Mouse (Mus musculus) megakaryocyte-erythroid progenitor cell, adult 5 weeks (primary cell): Measurements from ENCODE around the gene Olfr1132. TPM values are rescaled to one million over a fixed set of nuclear protein-coding genes. Genes with fewer than 3 reads are reported as not detected.

ENCODE experiments used
- polyA plus RNA-seq: library from polyadenylated mRNA; stranded (reverse); fragments of >175 nt; gene quantifications from 2 replicates; pipeline ENCODE4 v1.2.3, GENCODE M21; 2012

Olfr1132 gene
- not detected in 2 replicates for polyA plus RNA-seq

GRCm38 (mm10) chr2:87637435-87637834 lies at the start of gene Olfr1132:
Gene Olfr1132 (minus strand): TSS chr2:87637535.

GRCm38 (mm10) chr2:87673564-87673963 lies 36.2 kb upstream of the Olfr1132 start, which contains the start of gene Olfr1135:
Gene Olfr1135 (minus strand): TSS chr2:87673664.

GRCm38 (mm10) chr2:87658360-87658759 lies 21.0 kb upstream of the Olfr1132 start, which contains the start of gene Olfr1134:
Gene Olfr1134 (minus strand): TSS chr2:87658460.

GRCm38 (mm10) chr2:87647274-87647673 lies 9.9 kb upstream of the Olfr1132 start, which contains the start of gene Olfr1133:
Gene Olfr1133 (minus strand): TSS chr2:87647374.

GRCm38 (mm10) chr2:87626804-87627203 lies 10.5 kb downstream of the Olfr1132 start, which contains the start of gene Olfr1131:
Gene Olfr1131 (plus strand): TSS chr2:87627104.

GRCm38 (mm10) chr2:87605912-87606311 lies 31.4 kb downstream of the Olfr1132 start, which contains the start of gene Olfr1130:
Gene Olfr1130 (plus strand): TSS chr2:87606212.

Other genes with a start within 250 kb of the Olfr1132 start
- not detected in 2 replicates for gene Olfr1123, start 220.9 kb downstream of the Olfr1132 start, polyA plus RNA-seq
- 0.02 TPM in 1 of 2 replicates, not detected in the other for gene Olfr1124, start 207.3 kb downstream of the Olfr1132 start, polyA plus RNA-seq
- not detected in 2 replicates for gene Olfr1126, start 183.6 kb downstream of the Olfr1132 start, polyA plus RNA-seq
- gene Pramel7, start 140.4 kb downstream of the Olfr1132 start, polyA plus RNA-seq = not detected in 2 replicates
- not detected in 2 replicates for gene Pramel6, start 131.0 kb downstream of the Olfr1132 start, polyA plus RNA-seq
- not detected in 2 replicates for gene Olfr153, start 105.7 kb downstream of the Olfr1132 start, polyA plus RNA-seq
- gene Olfr1128, start 92.0 kb downstream of the Olfr1132 start, polyA plus RNA-seq = not detected in 2 replicates
- not detected in 2 replicates for gene Olfr1129, start 63.6 kb downstream of the Olfr1132 start, polyA plus RNA-seq
- gene Olfr1130, start 31.3 kb downstream of the Olfr1132 start, polyA plus RNA-seq = not detected in 2 replicates
- not detected in 2 replicates for gene Olfr1131, start 10.4 kb downstream of the Olfr1132 start, polyA plus RNA-seq
- gene Olfr1133, start 9.8 kb upstream of the Olfr1132 start, polyA plus RNA-seq = not detected in 2 replicates
- not detected in 2 replicates for gene Olfr1134, start 20.9 kb upstream of the Olfr1132 start, polyA plus RNA-seq
- gene Olfr1135, start 36.1 kb upstream of the Olfr1132 start, polyA plus RNA-seq = not detected in 2 replicates
- gene Olfr1136, start 56.4 kb upstream of the Olfr1132 start, polyA plus RNA-seq = not detected in 2 replicates
- not detected in 2 replicates for gene Olfr1137, start 75.6 kb upstream of the Olfr1132 start, polyA plus RNA-seq
- not detected in 2 replicates for gene Olfr1138, start 102.4 kb upstream of the Olfr1132 start, polyA plus RNA-seq
- gene Olfr1140, start 106.2 kb upstream of the Olfr1132 start, polyA plus RNA-seq = not detected in 2 replicates
- gene Olfr1141, start 116.5 kb upstream of the Olfr1132 start, polyA plus RNA-seq = not detected in 2 replicates
- not detected in 2 replicates for gene Olfr152, start 141.9 kb upstream of the Olfr1132 start, polyA plus RNA-seq
- not detected in 2 replicates for gene Olfr1143, start 163.1 kb upstream of the Olfr1132 start, polyA plus RNA-seq
- gene Olfr1145, start 172.3 kb upstream of the Olfr1132 start, polyA plus RNA-seq = not detected in 2 replicates
- not detected in 2 replicates for gene Olfr1148, start 193.0 kb upstream of the Olfr1132 start, polyA plus RNA-seq
- gene Olfr1150-ps1, start 206.5 kb upstream of the Olfr1132 start, polyA plus RNA-seq = not detected in 2 replicates
- not detected in 2 replicates for gene Olfr1151, start 218.3 kb upstream of the Olfr1132 start, polyA plus RNA-seq
- 0.01 TPM in 1 of 2 replicates, not detected in the other for gene Olfr1152, start 229.0 kb upstream of the Olfr1132 start, polyA plus RNA-seq